Mouse (Mus musculus): ENCODE results near the gene Vsig4.

- no peak for TF ChIP-seq CTCF (IDR thresholded peaks at IDR 0.05; ENCODE audit: insufficient read depth, low read depth, low read length)
- no peak for TF ChIP-seq POLR2A (IDR thresholded peaks at IDR 0.05; ENCODE audit: insufficient read depth, low read depth, low read length)
Observed at GRCm38 (mm10) chrX:96239644-96240043, 53.6 kb downstream of the Vsig4 start.

All from olfactory bulb, adult 2 months (tissue).